Mouse (Mus musculus): ENCODE results near the gene Cuedc2.

DNA sequence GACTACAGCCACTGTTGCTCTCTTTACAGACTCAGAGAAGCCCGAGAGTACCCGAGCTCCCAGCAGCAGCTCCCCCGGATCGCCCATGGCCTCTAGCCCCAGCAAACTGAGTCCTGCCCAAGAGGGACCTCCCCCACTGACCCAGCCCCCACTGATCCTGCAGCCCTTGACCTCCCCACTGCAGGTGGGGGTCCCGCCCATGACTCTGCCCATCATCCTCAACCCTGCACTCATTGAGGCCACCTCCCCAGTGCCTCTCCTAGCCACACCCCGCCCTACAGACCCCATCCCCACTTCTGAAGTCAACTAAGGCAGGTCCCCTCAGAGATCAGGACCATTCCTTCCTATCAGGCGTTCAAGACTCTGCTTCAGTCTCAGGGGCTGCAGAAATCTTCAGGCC lies 52.9 kb downstream of the Cuedc2 start:
- TF ChIP-seq CTCF (IDR thresholded peaks at IDR 0.05; ENCODE audit: low read depth) (no peak), EP300 (IDR thresholded peaks at IDR 0.05; ENCODE audit: low read depth) (no peak)

Measured in heart, postnatal 0 days (tissue).